Mouse (Mus musculus) gastrocnemius, postnatal 36 days (tissue): ENCODE measurements at regions not wholly inside any gene's neighbourhood (a gene's known extent, or its start where the extent isn't known, plus 50 kb on each side); places are given as distances from the start of the nearest gene placed in this dataset.

Experiments
- DNase-seq, 2 experiments: peaks; one replicate each; pipeline ENCODE4 v3.0.0; 2022
- intact Hi-C: fragments of 180-260 bp; cut with DNase I; formaldehyde crosslinking; loops from one replicate; pipeline ENCODE4 v1.15.1; 2025

DNA sequence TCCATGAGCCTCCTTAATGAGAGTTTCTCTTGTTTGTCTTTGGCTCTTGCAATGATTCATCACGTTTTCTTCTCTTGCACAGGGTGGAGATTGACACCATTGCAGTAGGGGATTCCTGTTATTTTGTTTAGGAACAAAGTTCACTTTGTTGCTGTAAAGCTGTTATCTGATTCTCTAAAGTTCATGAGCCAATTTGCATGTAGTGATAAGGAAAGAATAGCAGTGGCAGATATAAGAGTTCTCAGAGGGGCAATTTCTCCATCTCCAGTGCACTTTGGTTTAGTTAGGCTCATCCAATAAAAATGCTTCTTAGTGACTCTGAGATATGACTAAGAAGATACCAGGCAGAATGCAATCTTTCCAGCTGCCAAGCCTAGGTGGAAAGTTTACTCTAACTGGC is 267.8 kb upstream of the Rag2 start:
- intact Hi-C loops: no loop called here
- DNase-seq: no peak

- DNase-seq: no peak
- intact Hi-C loops: no loop called here
Measured at GRCm38 (mm10) chr2:101364256-101364655, 260.3 kb upstream of the Rag2 start.

GRCm38 (mm10) chr2:101368278-101368677 is 256.2 kb upstream of the Rag2 start:
- DNase-seq: no peak
- intact Hi-C loops: no loop called here

DNA sequence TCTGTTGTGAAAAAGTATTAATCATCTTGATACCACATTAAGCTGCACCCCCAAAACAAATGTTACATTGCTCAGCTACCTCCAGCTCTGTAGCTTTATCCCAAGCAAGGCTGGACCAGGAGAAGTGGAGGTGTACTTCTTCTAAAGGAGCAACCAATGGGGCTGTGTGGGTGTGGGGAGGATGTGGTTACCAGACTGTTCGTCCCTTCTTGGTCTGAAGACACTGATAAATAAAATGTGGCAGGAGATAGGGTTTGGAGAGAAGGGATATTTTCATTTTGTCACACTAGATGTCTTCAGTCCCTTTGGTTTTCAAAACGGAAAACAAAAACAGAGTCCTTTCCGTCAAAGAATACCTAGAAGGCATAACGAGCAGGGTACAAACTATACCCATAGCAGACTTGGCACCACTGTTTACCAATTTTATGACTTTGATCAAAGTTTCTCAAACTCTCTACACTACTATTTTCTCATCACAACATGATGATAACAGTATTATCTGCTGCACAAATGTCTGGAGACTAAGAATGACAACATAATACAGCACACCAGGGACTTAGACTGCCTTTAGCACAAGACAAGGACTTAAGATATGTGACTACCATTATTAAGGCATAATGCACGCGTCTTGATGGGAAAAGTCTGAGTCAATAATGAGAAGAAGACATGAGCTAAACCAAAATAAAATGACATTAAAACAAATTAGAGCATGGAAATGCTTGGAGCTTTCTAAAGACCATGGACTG is 253.4 kb upstream of the Rag2 start:
- DNase-seq: no peak
- intact Hi-C loops: no loop called here

DNA sequence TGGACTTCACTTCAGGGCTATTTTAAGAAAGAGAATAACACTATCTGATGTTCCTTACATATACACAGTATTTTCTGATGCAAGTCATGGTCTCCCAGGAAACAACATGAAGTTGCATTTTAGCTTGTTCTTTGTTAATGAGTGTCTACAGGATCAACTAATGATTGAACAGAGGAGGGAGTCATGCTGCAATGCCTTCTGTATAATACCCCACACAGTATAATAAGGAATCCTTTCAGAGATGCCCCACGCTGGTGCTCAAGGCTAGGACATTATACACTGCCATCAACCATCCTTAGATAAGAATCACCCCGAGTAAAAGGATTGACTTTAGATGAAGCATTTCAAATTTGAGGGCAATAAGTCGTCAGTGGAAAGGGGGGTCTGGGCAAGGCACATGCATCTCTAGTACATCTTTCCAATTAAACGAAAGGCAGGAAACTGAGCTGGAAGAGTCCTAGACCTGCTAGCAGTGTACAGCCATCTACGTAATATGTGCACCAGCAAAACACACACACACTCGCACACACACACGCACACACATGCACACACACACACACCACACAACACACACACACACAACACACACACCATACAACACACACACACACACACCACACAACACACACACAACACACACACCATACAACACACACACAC is 252.6 kb upstream of the Rag2 start:
- DNase-seq: no peak
- intact Hi-C loops: no loop called here

- DNase-seq: no peak
- intact Hi-C loops: no loop called here
Measured at GRCm38 (mm10) chr2:101380595-101380994, 243.9 kb upstream of the Rag2 start.

GRCm38 (mm10) chr2:101415002-101415401 is 209.5 kb upstream of the Rag2 start:
- DNase-seq: no peak
- intact Hi-C loops: no loop called here

DNA sequence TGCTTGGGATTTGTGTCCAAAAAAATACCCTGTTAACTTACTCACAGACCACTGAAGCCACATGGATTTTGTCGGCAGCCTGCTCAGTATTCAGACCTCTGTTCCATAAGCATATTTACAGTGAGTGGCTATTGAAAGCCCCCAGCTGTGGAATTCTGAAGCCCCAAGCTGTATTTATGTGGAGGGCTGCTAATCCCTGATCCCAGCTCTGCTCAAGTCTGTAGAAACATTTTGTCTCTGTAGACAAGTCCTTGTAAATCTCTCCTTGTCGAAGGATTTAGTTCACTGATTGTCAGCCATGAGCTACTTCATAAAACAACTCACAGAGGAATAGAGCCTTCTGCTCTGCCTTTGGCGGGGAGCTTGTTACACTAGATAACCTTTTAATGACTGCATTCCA is 207.8 kb upstream of the Rag2 start:
- intact Hi-C loops: no loop called here
- no peak for DNase-seq

DNA sequence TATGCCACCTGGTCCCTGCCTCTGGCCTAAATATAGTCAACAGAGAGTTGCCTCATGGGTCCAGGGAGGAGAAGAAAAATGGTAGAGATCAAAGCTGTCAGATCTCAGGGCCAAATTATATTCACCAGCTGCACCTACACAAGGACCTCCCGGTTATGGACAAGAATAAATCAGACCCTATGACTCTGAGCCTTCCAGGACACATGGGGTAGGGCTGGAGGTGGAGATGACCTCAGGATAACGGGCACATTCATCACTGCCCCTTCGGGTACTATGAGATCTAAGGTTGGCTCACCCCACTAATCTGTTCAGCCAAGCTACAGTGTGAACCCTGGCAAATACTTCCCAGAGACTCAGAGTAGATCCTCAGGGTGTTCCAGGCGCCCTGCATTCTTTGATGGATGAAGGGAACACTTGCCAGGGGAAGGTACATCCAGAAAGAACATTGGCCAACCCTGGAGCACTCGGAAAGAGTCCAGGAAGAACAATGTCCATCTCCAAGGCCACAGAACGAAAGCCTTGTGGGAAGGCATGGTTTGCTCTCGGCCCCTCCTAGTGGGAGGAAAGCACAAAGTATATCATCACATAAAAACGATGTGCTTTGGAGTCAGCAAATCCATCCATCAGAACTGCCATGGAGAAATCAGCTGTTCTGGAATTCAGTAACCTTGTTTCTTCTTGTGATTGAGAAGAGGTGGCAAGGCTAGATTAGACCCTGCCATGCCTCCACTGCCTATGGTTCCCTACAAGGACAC is 191.2 kb upstream of the Rag2 start:
- DNase-seq: no peak
- intact Hi-C loops: no loop called here

DNA sequence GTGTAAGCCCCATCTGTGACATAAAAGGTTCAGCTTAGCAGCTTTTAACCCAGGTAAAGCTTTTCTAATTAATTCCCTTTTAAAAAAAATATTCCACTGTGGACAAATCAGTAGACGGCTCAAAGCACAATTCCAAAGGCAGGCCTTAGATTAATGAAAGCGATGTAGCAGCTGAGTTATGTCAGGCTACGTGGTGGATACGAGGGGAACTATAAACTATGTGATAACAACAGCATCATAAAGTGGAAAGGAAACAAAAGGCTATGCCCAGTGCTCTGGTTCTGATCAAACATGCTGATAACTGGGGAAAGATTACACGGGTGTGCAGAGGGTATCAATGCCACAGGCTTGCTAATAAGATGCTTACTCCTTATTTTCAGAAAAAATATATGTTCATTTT is 184.3 kb upstream of the Rag2 start:
- no peak for DNase-seq
- intact Hi-C loops: no loop called here

GRCm38 (mm10) chr2:101441081-101441630 is 183.4 kb upstream of the Rag2 start:
- intact Hi-C loops: no loop called here
- no peak for DNase-seq

DNA sequence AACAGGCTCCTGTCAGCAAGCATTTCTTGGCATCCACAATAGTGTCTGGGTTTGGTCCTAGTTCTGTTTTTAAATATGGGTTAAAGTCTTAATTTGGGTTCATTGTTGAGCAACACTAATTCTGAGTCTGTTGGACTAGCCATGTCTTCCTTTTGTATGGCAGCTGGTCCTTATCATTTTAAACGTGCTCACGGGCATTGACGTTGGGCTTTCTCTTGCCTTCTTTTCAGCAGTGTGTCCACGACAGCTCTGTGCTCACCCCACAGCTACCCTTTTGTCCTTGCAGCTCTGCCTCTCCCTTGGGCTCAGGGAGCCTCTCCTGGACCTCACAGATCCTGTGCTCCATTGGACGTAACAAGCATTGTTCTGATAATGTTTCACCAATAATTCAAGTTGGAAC is 168.9 kb upstream of the Rag2 start:
- no peak for DNase-seq
- intact Hi-C loops: no loop called here

DNA sequence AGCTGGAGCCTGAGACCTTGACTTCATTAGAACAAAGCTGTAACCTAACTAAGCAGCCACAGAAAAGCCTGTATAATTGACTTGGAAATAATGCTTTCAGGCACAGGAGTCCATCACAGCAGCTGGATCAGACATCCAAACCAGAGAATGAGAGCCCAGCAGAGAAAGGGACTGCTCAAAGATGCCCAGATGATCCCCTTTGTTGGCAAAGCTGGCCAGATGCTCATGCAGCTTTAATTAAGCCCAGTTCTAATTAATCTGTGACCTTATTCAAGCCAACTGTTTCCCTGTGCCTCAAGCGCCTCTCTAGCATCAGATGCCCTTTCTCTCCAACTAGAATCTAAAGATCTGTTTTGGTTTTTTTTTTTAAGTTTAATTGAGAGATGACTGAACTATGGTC is 165.6 kb upstream of the Rag2 start:
- intact Hi-C loops: no loop called here
- DNase-seq: no peak

DNA sequence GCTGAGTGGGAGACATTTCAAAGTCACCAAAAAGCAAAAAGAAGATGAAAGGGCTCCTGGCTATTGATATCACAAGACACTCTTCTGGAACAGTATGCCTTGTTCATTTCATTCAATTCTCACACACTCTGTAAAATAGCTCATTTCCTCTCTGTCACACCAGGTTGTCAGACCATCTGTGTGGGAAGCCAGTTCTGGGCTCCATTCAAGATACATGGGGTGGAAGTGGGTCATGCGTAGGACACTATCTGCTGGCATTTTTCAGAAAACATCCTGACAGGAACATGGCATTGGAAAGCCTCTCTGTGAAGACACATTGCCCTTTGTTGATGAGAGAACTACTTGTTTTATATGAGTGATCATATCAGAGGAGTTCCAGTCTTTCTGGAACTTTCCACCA is 162.1 kb upstream of the Rag2 start:
- intact Hi-C loops: no loop called here
- no peak for DNase-seq

- no peak for DNase-seq
- intact Hi-C loops: no loop called here
Measured at GRCm38 (mm10) chr2:101464291-101465140, 160.0 kb upstream of the Rag2 start.

GRCm38 (mm10) chr2:101470569-101471100 is 153.9 kb upstream of the Rag2 start:
- no peak for DNase-seq
- intact Hi-C loops: loop anchor here (5.0 kb wide), 1 partner anchor 182 kb away; no protein-coding TSS in a partner anchor

DNA sequence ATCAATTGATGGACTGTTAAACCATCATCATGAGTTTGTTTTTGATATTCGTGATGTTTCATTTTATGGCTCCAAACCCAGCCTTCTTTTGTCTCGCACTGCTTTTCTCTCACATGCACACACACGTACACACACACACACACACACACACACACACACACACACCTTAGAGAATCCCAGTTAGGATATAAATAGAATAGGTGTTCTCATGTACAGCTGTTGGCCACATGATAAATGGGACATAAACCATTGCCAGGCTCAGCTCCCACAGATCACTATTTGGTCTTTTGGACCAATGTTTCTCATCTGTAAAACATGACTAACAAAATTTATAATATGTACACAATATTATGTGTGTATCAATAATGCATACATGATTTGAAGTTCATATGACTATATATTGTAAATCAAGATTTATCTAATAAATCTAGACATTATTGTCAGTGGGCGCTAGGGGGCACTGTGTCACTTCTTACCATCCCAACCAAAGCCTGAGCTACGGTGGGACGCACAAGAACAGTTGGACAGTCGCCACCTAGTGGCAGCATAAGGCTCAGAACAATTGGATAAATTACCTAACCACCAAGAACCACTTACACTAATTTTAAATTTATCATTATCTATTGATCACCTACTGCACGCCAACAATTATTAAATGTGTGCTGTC is 151.9 kb upstream of the Rag2 start:
- DNase-seq: peak; percentile 56 to 83
- intact Hi-C loops: loop anchor here (5.0 kb wide), 1 partner anchor 180 kb away; no protein-coding TSS in a partner anchor

DNA sequence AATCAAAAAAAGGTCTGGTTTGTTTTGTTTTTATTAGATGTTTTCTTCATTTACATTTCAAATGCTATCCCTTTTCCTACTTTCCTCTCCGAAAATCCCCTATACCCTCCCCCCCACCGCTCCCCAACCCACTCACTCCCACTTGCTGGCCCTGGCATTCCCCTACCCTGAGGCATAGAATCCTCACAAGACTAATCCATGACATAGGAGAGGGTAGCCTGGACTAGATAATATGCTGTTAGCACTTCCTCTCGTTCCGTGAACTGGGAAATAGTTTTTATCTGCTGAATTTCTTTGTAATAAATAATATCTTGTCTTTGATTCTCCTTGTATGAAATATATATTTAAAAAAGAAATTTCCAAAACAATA is 151.4 kb upstream of the Rag2 start:
- intact Hi-C loops: loop anchor here (5.0 kb wide), 1 partner anchor 179 kb away; no protein-coding TSS in a partner anchor
- no peak for DNase-seq

GRCm38 (mm10) chr2:101476862-101477261 is 147.7 kb upstream of the Rag2 start:
- DNase-seq: no peak
- intact Hi-C loops: no loop called here

GRCm38 (mm10) chr2:101490207-101490606 is 134.3 kb upstream of the Rag2 start:
- DNase-seq: no peak
- intact Hi-C loops: no loop called here
